Mouse (Mus musculus): ENCODE results near the gene Olfr1504.
"Not testable (repeated sequence)": the region's sequence is repeated elsewhere in the genome, so short reads cannot be mapped to it uniquely, and the experiment has no call there.

Olfr1504 gene
- long read RNA-seq, experiment 1: 0 reads
- long read RNA-seq, experiment 2: 0 reads

DNA sequence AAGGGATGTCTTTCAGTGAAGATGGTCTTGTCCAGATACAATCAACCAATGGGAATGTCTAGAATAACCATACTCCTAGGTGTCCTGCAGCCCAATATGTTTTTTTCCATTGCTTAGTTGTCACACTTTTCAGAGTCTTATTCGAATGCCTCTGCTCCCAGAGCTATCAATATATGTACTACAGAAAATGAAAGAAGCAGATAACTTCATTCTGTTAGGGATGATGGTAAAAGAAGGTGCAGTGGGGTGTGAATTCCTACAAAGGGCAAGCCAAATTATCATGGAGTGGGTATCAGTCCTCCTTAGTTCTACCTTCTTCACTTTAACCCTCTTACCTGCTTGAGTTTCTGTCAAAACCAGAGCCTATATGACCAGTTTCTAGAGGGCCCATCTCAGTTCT, at the start of gene Olfr1504:
Olfr1504 (minus strand) TSS at position 101 of the 400 bp plus-strand sequence.
- intact Hi-C loops (cut with DNase I): no loop called here

DNA sequence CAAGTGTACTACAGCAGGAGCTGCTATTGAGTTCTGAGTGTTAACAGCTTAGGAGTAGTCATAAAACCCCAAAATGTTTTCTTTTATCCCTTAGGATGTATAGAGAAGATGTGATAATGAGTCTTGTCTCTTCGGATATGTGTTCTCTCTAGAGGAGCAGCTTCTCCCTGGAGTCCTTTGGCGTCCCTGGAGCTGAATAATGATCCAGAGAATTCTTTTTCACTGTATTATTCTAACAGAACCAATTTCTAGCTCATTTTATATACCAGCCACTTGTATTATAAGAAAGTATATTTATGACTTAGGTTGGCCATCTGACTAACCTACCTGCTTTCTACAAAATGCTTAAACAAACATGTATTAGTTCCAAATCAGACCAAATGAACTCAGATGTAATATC, 15.5 kb upstream of the Olfr1504 start, which contains the start of gene Olfr1505:
Olfr1505 (plus strand) TSS at position 301 of the 400 bp plus-strand sequence.
- intact Hi-C loops (cut with DNase I): no loop called here

DNA sequence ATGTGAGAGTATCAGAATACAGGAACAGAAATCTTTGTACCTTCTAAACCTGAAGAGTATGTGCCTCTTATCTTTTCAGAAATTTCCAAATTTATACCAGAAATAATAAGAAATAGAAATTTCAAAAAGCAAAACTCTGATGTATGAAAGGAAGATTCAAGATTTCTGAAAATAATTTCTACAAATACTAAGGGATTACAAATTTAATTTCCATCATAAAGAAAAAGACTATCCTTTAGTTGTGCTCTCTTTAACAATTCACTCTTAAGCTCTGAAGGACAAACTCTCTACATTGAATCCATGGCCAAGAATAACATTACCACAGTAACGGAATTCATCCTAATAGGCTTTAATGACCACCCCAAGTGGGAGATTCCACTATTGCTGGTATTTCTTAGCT, 36.2 kb downstream of the Olfr1504 start, which contains the start of gene Olfr1502:
Olfr1502 (plus strand) TSS at position 301 of the 400 bp plus-strand sequence.
- intact Hi-C loops (cut with DNase I): no loop called here

DNA sequence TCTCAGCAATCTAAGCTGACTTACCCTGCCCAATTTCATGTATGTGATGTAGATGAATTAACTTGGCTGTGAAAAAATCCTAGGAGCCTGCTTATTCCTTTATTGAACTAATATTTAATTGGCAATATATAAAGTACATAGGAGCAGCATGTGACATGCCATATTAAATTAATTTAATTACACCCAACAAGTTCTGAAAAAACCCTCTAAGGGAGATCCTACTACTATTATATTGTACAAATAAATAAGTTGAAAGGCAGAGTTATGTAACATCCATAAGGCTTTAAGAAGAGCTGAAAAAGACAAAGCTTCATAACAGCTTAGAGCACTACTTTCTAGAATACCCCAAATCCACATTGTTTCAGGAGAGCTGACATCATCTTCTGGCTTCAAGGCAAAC, 47.1 kb downstream of the Olfr1504 start, which contains the start of gene Olfr1501:
Olfr1501 (minus strand) TSS at position 101 of the 400 bp plus-strand sequence.
- intact Hi-C loops (cut with DNase I): not testable (repeated sequence)
